Mouse (Mus musculus): ENCODE results near the gene Kifc3. TPM values are rescaled to one million over a fixed set of nuclear protein-coding genes. Genes with fewer than 3 reads are reported as not detected.

Kifc3 gene
- polyA plus RNA-seq, 1 experiment from 2014 or later = 7.3 TPM

- Histone ChIP-seq H3K4me3 (ENCODE audit: low read depth, low read length) (no peak overlapping the region), H3K9me3 (ENCODE audit: control insufficient read depth, low read length) (no peaks in the 10 kb centered on the region), H3K4me1 (ENCODE audit: control insufficient read depth, insufficient read depth, low read length) (no peaks in the 10 kb centered on the region), H3K9ac (ENCODE audit: low read length) (no peak overlapping the region), H3K4me2 (ENCODE audit: low read depth, severe bottlenecking) (no peak overlapping the region), H3K36me3 (ENCODE audit: control insufficient read depth, insufficient read depth, low read length) (no peaks in the 10 kb centered on the region), H3K27ac (replicated peaks; ENCODE audit: low read depth, low read length) (no peak overlapping the region), H3K27me3 (ENCODE audit: control insufficient read depth, insufficient read depth, low read length) (no peaks in the 10 kb centered on the region)
- DNase-seq (ENCODE audit: low spot score) (no peak), ATAC-seq (ENCODE audit: insufficient number of reproducible peaks, low FRiP score, low TSS enrichment, low read depth) (no peak)
- 84% methylated on average over 4 of the region's 4 CpGs for WGBS
Measured at GRCm38 (mm10) chr8:95113108-95113507, 89.5 kb downstream of the Kifc3 start.

GRCm38 (mm10) chr8:95112594-95112993 lies 90.0 kb downstream of the Kifc3 start:
- H3K36me3 ChIP-seq (ENCODE audit: control insufficient read depth, insufficient read depth, low read length) = no peaks in the 10 kb centered on the region
- no peak; the same call in 1 of the 2 replicates for ATAC-seq (ENCODE audit: insufficient number of reproducible peaks, low FRiP score, low TSS enrichment, low read depth)
- H3K27me3 ChIP-seq (ENCODE audit: control insufficient read depth, insufficient read depth, low read length) = no peaks in the 10 kb centered on the region
- H3K9ac ChIP-seq (ENCODE audit: low read length) = no peak overlapping the region
- H3K4me1 ChIP-seq (ENCODE audit: control insufficient read depth, insufficient read depth, low read length) = no peaks in the 10 kb centered on the region
- H3K27ac ChIP-seq (replicated peaks; ENCODE audit: low read depth, low read length) = no peak overlapping the region
- 86% methylated on average over 3 of the region's 3 CpGs for WGBS
- no peak for DNase-seq (ENCODE audit: low spot score)
- no peaks in the 10 kb centered on the region for H3K9me3 ChIP-seq (ENCODE audit: control insufficient read depth, low read length)
- H3K4me2 ChIP-seq (ENCODE audit: low read depth, severe bottlenecking) = no peak overlapping the region
- H3K4me3 ChIP-seq (ENCODE audit: low read depth, low read length) = no peak overlapping the region

GRCm38 (mm10) chr8:95107306-95107705 lies 95.3 kb downstream of the Kifc3 start:
- DNase-seq (ENCODE audit: low spot score) (no peak), ATAC-seq (ENCODE audit: insufficient number of reproducible peaks, low FRiP score, low TSS enrichment, low read depth) (no peak)
- WGBS = 88% methylated on average over 13 of the region's 13 CpGs
- H3K27me3 ChIP-seq (ENCODE audit: control insufficient read depth, insufficient read depth, low read length) = no peaks in the 10 kb centered on the region
- no peaks in the 10 kb centered on the region for H3K4me1 ChIP-seq (ENCODE audit: control insufficient read depth, insufficient read depth, low read length)
- H3K27ac ChIP-seq (replicated peaks; ENCODE audit: low read depth, low read length) = no peak overlapping the region
- H3K9me3 ChIP-seq (ENCODE audit: control insufficient read depth, low read length) = no peaks in the 10 kb centered on the region
- H3K4me3 ChIP-seq (ENCODE audit: low read depth, low read length) = no peak overlapping the region
- H3K36me3 ChIP-seq (ENCODE audit: control insufficient read depth, insufficient read depth, low read length) = no peaks in the 10 kb centered on the region
- H3K9ac ChIP-seq (ENCODE audit: low read length) = no peak overlapping the region
- no peak overlapping the region for H3K4me2 ChIP-seq (ENCODE audit: low read depth, severe bottlenecking)

GRCm38 (mm10) chr8:95101972-95102371 lies 100.6 kb downstream of the Kifc3 start:
- DNase-seq (ENCODE audit: low spot score) = no peak
- no peak for ATAC-seq (ENCODE audit: insufficient number of reproducible peaks, low FRiP score, low TSS enrichment, low read depth)
- Histone ChIP-seq H3K36me3 (ENCODE audit: control insufficient read depth, insufficient read depth, low read length) (peaks cover 2% of the 10 kb centered on the region), H3K27ac (replicated peaks; ENCODE audit: low read depth, low read length) (no peak overlapping the region), H3K27me3 (ENCODE audit: control insufficient read depth, insufficient read depth, low read length) (no peaks in the 10 kb centered on the region), H3K4me1 (ENCODE audit: control insufficient read depth, insufficient read depth, low read length) (no peaks in the 10 kb centered on the region), H3K4me3 (ENCODE audit: low read depth, low read length) (no peak overlapping the region), H3K9ac (ENCODE audit: low read length) (no peak overlapping the region), H3K4me2 (ENCODE audit: low read depth, severe bottlenecking) (no peak overlapping the region), H3K9me3 (ENCODE audit: control insufficient read depth, low read length) (no peaks in the 10 kb centered on the region)
- 78% methylated on average over 4 of the region's 4 CpGs for WGBS

- Histone ChIP-seq H3K4me2 (ENCODE audit: low read depth, severe bottlenecking) (no peak overlapping the region), H3K4me1 (ENCODE audit: control insufficient read depth, insufficient read depth, low read length) (no peaks in the 10 kb centered on the region), H3K9me3 (ENCODE audit: control insufficient read depth, low read length) (no peaks in the 10 kb centered on the region), H3K4me3 (ENCODE audit: low read depth, low read length) (no peak overlapping the region), H3K36me3 (ENCODE audit: control insufficient read depth, insufficient read depth, low read length) (peaks cover 4% of the 10 kb centered on the region), H3K27ac (replicated peaks; ENCODE audit: low read depth, low read length) (no peak overlapping the region), H3K9ac (ENCODE audit: low read length) (no peak overlapping the region), H3K27me3 (ENCODE audit: control insufficient read depth, insufficient read depth, low read length) (no peaks in the 10 kb centered on the region)
- ATAC-seq (ENCODE audit: insufficient number of reproducible peaks, low FRiP score, low TSS enrichment, low read depth) (no peak), DNase-seq (ENCODE audit: low spot score) (peak; percentile 82)
- WGBS = 25% methylated on average over 5 of the region's 5 CpGs
Measured at GRCm38 (mm10) chr8:95099009-95099408, 103.6 kb downstream of the Kifc3 start.

GRCm38 (mm10) chr8:95093574-95093973 lies 109.0 kb downstream of the Kifc3 start:
- H3K4me2 ChIP-seq (ENCODE audit: low read depth, severe bottlenecking) = no peak overlapping the region

GRCm38 (mm10) chr8:95085432-95086141 lies 117.0 kb downstream of the Kifc3 start:
- Histone ChIP-seq H3K4me2 (ENCODE audit: low read depth, severe bottlenecking) (no peak overlapping the region), H3K27ac (replicated peaks; ENCODE audit: low read depth, low read length) (no peak overlapping the region), H3K27me3 (ENCODE audit: control insufficient read depth, insufficient read depth, low read length) (no peaks in the 10 kb centered on the region), H3K36me3 (ENCODE audit: control insufficient read depth, insufficient read depth, low read length) (peaks cover 6% of the 10 kb centered on the region; the same call in 1 of the 2 replicates), H3K4me1 (ENCODE audit: control insufficient read depth, insufficient read depth, low read length) (peaks cover 7% of the 10 kb centered on the region; the same call in 1 of the 2 replicates), H3K9me3 (ENCODE audit: control insufficient read depth, low read length) (no peaks in the 10 kb centered on the region), H3K4me3 (ENCODE audit: low read depth, low read length) (no peak overlapping the region), H3K9ac (ENCODE audit: low read length) (no peak overlapping the region)
- ATAC-seq (ENCODE audit: insufficient number of reproducible peaks, low FRiP score, low TSS enrichment, low read depth) (no peak), DNase-seq (ENCODE audit: low spot score) (no peak)
- WGBS = 85% methylated on average over 7 of the region's 7 CpGs

More at GRCm38 (mm10) chr8:95093574-95093973, 109.0 kb downstream of the Kifc3 start:
- Histone ChIP-seq H3K9ac (ENCODE audit: low read length) (no peak overlapping the region), H3K9me3 (ENCODE audit: control insufficient read depth, low read length) (no peaks in the 10 kb centered on the region), H3K4me1 (ENCODE audit: control insufficient read depth, insufficient read depth, low read length) (no peaks in the 10 kb centered on the region), H3K36me3 (ENCODE audit: control insufficient read depth, insufficient read depth, low read length) (peaks cover 9% of the 10 kb centered on the region), H3K4me3 (ENCODE audit: low read depth, low read length) (no peak overlapping the region), H3K27me3 (ENCODE audit: control insufficient read depth, insufficient read depth, low read length) (no peaks in the 10 kb centered on the region), H3K27ac (replicated peaks; ENCODE audit: low read depth, low read length) (no peak overlapping the region)
- ATAC-seq (ENCODE audit: insufficient number of reproducible peaks, low FRiP score, low TSS enrichment, low read depth) (no peak), DNase-seq (ENCODE audit: low spot score) (no peak)
- 88% methylated on average over 4 of the region's 4 CpGs for WGBS

GRCm38 (mm10) chr8:95084744-95085431 lies 117.7 kb downstream of the Kifc3 start:
- H3K9ac ChIP-seq (ENCODE audit: low read length) = no peak overlapping the region
- WGBS = 89% methylated on average over 10 of the region's 10 CpGs
- H3K9me3 ChIP-seq (ENCODE audit: control insufficient read depth, low read length) = no peaks in the 10 kb centered on the region
- no peak overlapping the region for H3K27ac ChIP-seq (replicated peaks; ENCODE audit: low read depth, low read length)
- H3K36me3 ChIP-seq (ENCODE audit: control insufficient read depth, insufficient read depth, low read length) = peaks cover 6% of the 10 kb centered on the region; the same call in 1 of the 2 replicates
- DNase-seq (ENCODE audit: low spot score) (no peak), ATAC-seq (ENCODE audit: insufficient number of reproducible peaks, low FRiP score, low TSS enrichment, low read depth) (no peak)
- no peak overlapping the region for H3K4me3 ChIP-seq (ENCODE audit: low read depth, low read length)
- H3K4me1 ChIP-seq (ENCODE audit: control insufficient read depth, insufficient read depth, low read length) = peaks cover 7% of the 10 kb centered on the region; the same call in 1 of the 2 replicates
- H3K27me3 ChIP-seq (ENCODE audit: control insufficient read depth, insufficient read depth, low read length) = no peaks in the 10 kb centered on the region
- H3K4me2 ChIP-seq (ENCODE audit: low read depth, severe bottlenecking) = no peak overlapping the region

Measured in limb, embryonic 11.5 days (tissue).